Comparison of ENCODE assay signal across 28 mouse cellular contexts in genomic region chr3:133546790-133547189, GRCm38 (mm10). TPM values are rescaled to one million over a fixed set of nuclear protein-coding genes. Genes with fewer than 3 reads are reported as not detected.
DNase-seq lines count a peak whose midpoint lies in the region; ATAC-seq and TF ChIP-seq lines count a peak whose summit lies in the region.
"Had no signal": no experiment of that assay in that cellular context is flagged by ENCODE, and none has a peak within 500 bp of the region (broad histone marks: within the 10 kb centered on the region; RNA-seq: fewer than 3 reads in every experiment).

No protein-coding gene starts in this region.

- H3K36me3 ChIP-seq in liver, adult 2 months (ENCODE audit: control insufficient read depth, insufficient read depth, low read length), result no peaks in the 10 kb centered on the region
- H3K36me3 ChIP-seq in liver, postnatal 0 days (replicated peaks; ENCODE audit: insufficient read depth, low read length), result no peaks in the 10 kb centered on the region
- H3K36me3 ChIP-seq: embryonic facial prominence, embryonic 12.5 days; G1E; hindbrain, embryonic 13.5 days; limb, embryonic 10.5 days; limb, embryonic 15.5 days; neural tube, embryonic 12.5 days had no signal

- no peaks in the 10 kb centered on the region for H3K9me3 ChIP-seq in liver, postnatal 0 days (ENCODE audit: low read length)
- H3K9me3 ChIP-seq: embryonic facial prominence, embryonic 12.5 days; G1E; hindbrain, embryonic 13.5 days; limb, embryonic 10.5 days; limb, embryonic 15.5 days; neural tube, embryonic 12.5 days had no signal

- no peaks in the 10 kb centered on the region for H3K27me3 ChIP-seq in liver, adult 2 months (ENCODE audit: control insufficient read depth, insufficient read depth, low read length)
- no peaks in the 10 kb centered on the region for H3K27me3 ChIP-seq in liver, postnatal 0 days (ENCODE audit: insufficient read depth, low read length)
- H3K27me3 ChIP-seq: embryonic facial prominence, embryonic 12.5 days; hindbrain, embryonic 13.5 days; limb, embryonic 15.5 days; neural tube, embryonic 12.5 days; Patski had no signal

- ATAC-seq in liver, postnatal 0 days, result no peak
- ATAC-seq: forebrain, embryonic 14.5 days; intestine, postnatal 0 days; midbrain, embryonic 16.5 days; Patski had no signal

- no peak overlapping the region for H3K4me2 ChIP-seq in liver, postnatal 0 days (ENCODE audit: low read depth, low read length)
- H3K4me2 ChIP-seq: embryonic facial prominence, embryonic 12.5 days; heart, embryonic 11.5 days; hindbrain, embryonic 13.5 days; limb, embryonic 15.5 days; lung, embryonic 14.5 days; midbrain, embryonic 11.5 days; neural tube, embryonic 12.5 days had no signal

- peaks cover 2% of the 10 kb centered on the region for H3K4me1 ChIP-seq in liver, adult 2 months (ENCODE audit: control insufficient read depth, insufficient read depth, low read length)
- peaks cover 6% of the 10 kb centered on the region; the same call in 1 of the 2 replicates for H3K4me1 ChIP-seq in liver, postnatal 0 days (ENCODE audit: insufficient read depth)
- H3K4me1 ChIP-seq: embryonic facial prominence, embryonic 12.5 days had no signal

- TF ChIP-seq CTCF in liver, adult 2 months (IDR thresholded peaks at IDR 0.05; ENCODE audit: low read depth, low read length), result no peak
- no peak for TF ChIP-seq CTCF in liver, postnatal 0 days (IDR thresholded peaks at IDR 0.05; ENCODE audit: low read depth)

- WGBS in liver, adult 2 months, result 16% methylated on average over 2 of the region's 2 CpGs
- 30% methylated on average over 2 of the region's 2 CpGs for WGBS in liver, postnatal 0 days (ENCODE audit: insufficient replicate concordance)

- no peak overlapping the region for H3K4me3 ChIP-seq in liver, adult 2 months (ENCODE audit: insufficient read depth, low read depth, low read length)
- H3K4me3 ChIP-seq in liver, postnatal 0 days (ENCODE audit: low read depth, low read length), result no peak overlapping the region
- H3K4me3 ChIP-seq: embryonic facial prominence, embryonic 12.5 days; hindbrain, embryonic 13.5 days; layer of hippocampus, adult 2 months; limb, embryonic 10.5 days; limb, embryonic 15.5 days; myocyte; neural tube, embryonic 12.5 days had no signal

- DNase-seq in heart, adult 11 months, result peak; percentile 87
- DNase-seq in heart, postnatal 14 days, result no peak
- peak; percentile 24 for DNase-seq in liver, adult 2 months (ENCODE audit: extremely low read depth, low read depth, low spot score)
- DNase-seq in liver, postnatal 0 days, result no peak
- peak; percentile 55 for DNase-seq in adipocyte (ENCODE audit: low spot score)
- no peak for DNase-seq in right cerebral cortex, postnatal 25 days
- DNase-seq: adrenal gland, postnatal 25 days; cerebellum, adult 9-10 months; embryo, embryonic 11 days; heart, postnatal 4 days; kidney, postnatal 25 days; lung, embryonic 14.5 days; lung, postnatal 14 days had no signal

- peaks cover 6% of the 10 kb centered on the region; the same call in 1 of the 2 replicates for H3K79me2 ChIP-seq in liver, adult 2 months (ENCODE audit: control insufficient read depth, insufficient read depth, low read length)

- no peak for TF ChIP-seq POLR2A in liver, adult 2 months (IDR thresholded peaks at IDR 0.05; ENCODE audit: extremely low read depth, insufficient read depth, low read length)

- no peak overlapping the region for H3K27ac ChIP-seq in liver, adult 2 months (replicated peaks; ENCODE audit: insufficient read depth, low read depth, low read length)
- no peak overlapping the region for H3K27ac ChIP-seq in liver, postnatal 0 days (ENCODE audit: low read depth)
- H3K27ac ChIP-seq: embryonic facial prominence, embryonic 12.5 days; hindbrain, embryonic 13.5 days; layer of hippocampus, adult 2 months; limb, embryonic 10.5 days; limb, embryonic 15.5 days; liver, embryonic 14.5 days; neural tube, embryonic 12.5 days had no signal

- intact Hi-C loops in heart, postnatal 14 days (cut with DNase I), result loop anchor here (10.0 kb wide), 2 partner anchors 232 to 688 kb away; partner anchors contain the start of genes Cxxc4 and Ppa2

- H3K9ac ChIP-seq in liver, adult 2 months (ENCODE audit: low read depth, low read length), result no peak overlapping the region
- H3K9ac ChIP-seq in liver, postnatal 0 days (replicated peaks), result no peak overlapping the region
- H3K9ac ChIP-seq: embryonic facial prominence, embryonic 12.5 days; hindbrain, embryonic 13.5 days; limb, embryonic 15.5 days; liver, embryonic 14.5 days; lung, embryonic 14.5 days; neural tube, embryonic 12.5 days had no signal

- TF ChIP-seq EP300 in liver, postnatal 0 days (IDR thresholded peaks at IDR 0.05; ENCODE audit: low read depth), result no peak

RNA-seq across cellular contexts. Expression of gene Tet2, which starts 1.9 kb away (rescaled TPM):
- 10 to 100 TPM; 32.3 to 36.3 TPM for total RNA-seq in heart, postnatal 14 days (2021)
- total RNA-seq in liver, adult 2 months (2014; rRNA removed), result 12.1 and 12.3 TPM in 2 replicates
- 5.8 and 8.2 TPM in 2 replicates for polyA plus RNA-seq in liver, adult 2 months (2012; rRNA removed)
- polyA plus RNA-seq in liver, postnatal 0 days (2015; fragmentation: Nextera tagmentation; extraction: Ambion mirVana), result 3.9 and 4.3 TPM in 2 replicates

Comparison
In these comparisons a context has a peak if more than half of its experiments do, and no peak if none do; other contexts are left out.
1. DNase-seq: peak in heart, adult 11 months (single experiment), liver, adult 2 months (single experiment) and adipocyte (single experiment); none in heart, postnatal 14 days (0 of 2), liver, postnatal 0 days (single experiment) and right cerebral cortex, postnatal 25 days (single experiment).